Mouse (Mus musculus): ENCODE data around the gene 1700030K09Rik.

Gene 1700030K09Rik

DNA sequence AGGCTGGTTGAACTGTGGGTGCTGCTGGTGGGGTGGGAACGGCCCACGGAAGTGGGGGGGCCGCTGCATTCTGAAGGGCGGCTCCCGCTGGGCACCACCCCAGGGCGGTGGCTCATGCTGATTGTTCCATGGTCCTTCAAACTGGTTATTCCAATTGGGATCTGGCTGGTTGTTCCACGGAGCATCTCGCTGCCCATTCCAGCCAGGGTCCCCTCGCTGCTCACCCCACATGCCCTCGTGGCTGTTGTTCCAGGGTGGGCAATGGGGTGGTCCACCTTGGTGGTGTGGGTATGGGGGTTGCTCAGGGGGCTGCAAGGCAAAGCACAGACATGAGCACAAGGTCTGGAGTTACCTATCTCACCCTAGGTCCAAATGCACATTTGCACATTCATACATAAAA is 20.5 kb downstream of the 1700030K09Rik start:
- DNase-seq = no peak

GRCm38 (mm10) chr8:72469243-72469642 is 25.6 kb downstream of the 1700030K09Rik start:
- no peak for DNase-seq

GRCm38 (mm10) chr8:72469984-72470383 is 26.3 kb downstream of the 1700030K09Rik start:
- no peak for DNase-seq

- no peak for DNase-seq
These were observed 27.0 kb downstream of the 1700030K09Rik start for GRCm38 (mm10) chr8:72470684-72471083.

DNA sequence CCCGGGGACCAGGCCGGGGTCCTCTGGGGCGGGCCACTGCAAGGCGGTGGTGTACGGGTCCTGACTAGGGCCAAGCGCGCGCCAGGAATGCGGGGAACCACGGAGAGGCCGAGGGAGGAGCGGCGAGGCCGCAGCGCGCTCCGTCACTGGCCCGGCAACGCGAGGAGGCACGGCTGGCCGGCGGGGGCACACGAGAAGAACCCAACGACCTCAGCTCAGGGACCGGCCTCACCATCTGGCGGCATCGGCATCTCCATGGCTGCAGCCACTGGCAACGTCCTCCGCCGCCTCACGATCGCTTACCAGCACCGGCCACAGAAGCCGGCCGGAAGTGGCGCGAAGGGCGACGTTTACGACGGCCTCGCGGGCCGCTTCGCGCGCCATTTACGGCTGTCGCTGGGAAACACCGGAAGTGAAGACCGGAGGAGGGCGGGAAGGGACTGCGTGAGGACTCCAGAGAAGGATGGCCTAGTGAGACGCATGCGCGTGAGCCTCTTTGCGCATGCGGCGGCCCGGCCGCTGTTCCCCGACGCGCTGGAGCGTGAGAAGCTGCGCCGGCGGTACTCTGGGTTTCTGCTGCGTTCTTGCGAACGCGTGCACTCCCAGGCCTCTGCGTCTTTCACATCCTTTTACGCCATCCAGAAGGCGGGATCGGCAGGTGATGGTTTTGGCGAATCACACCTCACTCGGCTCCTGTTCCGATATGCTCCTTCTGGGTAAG is 31.3 kb downstream of the 1700030K09Rik start, which contains the start of gene Cherp:
Cherp (minus strand) TSS at position 401 of the 721 bp plus-strand sequence.
- peak; percentile 99 for DNase-seq

- no peak for DNase-seq
These were observed 41.9 kb downstream of the 1700030K09Rik start for GRCm38 (mm10) chr8:72485456-72486199.

DNA sequence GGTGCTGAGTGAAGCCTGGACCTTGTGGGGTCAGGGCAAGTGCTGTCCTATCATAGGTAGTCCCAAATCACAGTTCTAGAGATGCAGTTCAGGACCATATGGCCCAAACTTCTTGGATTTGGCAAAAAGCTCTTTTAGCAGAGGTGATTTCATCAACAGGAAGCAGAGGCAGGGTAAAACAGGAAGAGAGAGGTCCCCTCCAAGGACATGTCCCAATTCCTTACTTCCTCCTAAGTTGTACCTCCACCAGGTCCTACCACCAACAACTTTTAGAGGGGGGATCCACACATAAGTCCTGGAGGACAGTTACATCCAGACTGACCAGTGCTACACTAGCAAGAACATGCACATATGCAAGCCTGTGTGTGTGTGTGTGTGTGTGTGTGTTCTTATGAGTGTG is 43.3 kb downstream of the 1700030K09Rik start:
- no peak for DNase-seq

DNA sequence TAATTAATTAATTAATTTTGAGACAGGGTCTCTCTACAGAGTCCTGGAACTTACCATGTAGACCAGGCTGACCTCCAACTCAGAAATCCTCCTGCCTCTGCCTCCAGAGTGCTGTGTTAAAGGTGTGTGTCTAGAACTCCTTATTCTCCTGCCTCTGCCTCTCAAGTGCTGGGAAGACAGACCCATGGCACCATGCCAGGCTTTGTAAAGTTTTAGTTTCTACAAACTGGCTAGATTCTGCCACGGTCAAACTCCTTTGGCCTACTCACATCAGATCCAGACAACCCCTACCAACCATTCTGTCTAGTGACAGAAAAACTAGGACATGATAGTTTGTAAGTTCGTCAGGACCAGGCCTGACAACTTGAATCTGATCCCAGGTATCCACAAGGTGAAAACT is 47.3 kb downstream of the 1700030K09Rik start:
- no peak for DNase-seq

DNA sequence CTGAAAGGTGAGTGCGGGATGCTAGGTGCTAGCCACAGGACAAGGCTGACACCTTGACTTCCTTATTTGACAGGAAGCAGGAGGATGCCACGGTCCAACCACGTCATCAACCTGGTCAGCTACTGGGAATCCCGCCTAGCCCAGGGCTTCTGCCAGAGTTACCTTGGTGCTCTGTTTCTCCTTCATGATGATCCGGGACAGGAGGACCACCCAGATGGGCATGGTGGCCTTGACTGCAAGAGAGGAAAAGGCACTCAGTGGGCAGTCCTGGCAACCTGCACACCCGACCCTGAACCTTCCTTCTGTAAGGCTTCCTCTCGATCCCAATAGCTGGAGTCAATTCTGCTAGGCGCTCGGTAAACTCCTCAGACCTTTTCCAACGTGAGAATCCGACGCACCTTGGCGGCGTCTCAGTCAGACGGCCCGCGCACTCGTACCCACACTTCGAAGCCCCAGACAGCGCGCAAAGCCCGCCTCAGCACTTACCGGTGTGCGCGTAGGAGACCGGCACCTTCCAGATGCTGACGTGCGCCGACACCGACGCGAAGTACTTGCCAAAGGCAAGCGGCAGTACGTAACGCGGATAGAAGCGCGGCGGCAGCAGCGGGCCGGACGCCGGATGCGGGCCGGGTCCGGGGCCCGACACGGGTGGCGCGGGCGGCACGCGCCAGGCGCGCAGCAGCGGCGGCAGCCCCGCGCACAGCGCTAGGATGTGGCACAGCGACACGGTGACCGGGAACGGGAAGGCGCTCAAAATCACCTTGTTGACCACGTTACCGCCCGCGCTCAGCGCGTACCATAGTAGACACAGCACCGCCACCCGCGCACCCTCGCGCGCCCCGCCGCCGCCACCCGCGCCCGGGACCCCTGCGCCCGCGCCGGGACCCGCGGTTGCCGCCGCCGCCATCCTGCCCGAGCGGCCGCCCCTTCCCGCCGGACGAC is 48.3 kb downstream of the 1700030K09Rik start, which contains the start of gene Slc35e1:
Slc35e1 (minus strand) TSS at position 935 of the 942 bp plus-strand sequence.
- DNase-seq = peak; percentile 52

- DNase-seq = peak; percentile 99
These were observed 49.0 kb downstream of the 1700030K09Rik start for GRCm38 (mm10) chr8:72492622-72493081.

- no peak for DNase-seq
These were observed 49.7 kb downstream of the 1700030K09Rik start for GRCm38 (mm10) chr8:72493381-72493780.

DNA sequence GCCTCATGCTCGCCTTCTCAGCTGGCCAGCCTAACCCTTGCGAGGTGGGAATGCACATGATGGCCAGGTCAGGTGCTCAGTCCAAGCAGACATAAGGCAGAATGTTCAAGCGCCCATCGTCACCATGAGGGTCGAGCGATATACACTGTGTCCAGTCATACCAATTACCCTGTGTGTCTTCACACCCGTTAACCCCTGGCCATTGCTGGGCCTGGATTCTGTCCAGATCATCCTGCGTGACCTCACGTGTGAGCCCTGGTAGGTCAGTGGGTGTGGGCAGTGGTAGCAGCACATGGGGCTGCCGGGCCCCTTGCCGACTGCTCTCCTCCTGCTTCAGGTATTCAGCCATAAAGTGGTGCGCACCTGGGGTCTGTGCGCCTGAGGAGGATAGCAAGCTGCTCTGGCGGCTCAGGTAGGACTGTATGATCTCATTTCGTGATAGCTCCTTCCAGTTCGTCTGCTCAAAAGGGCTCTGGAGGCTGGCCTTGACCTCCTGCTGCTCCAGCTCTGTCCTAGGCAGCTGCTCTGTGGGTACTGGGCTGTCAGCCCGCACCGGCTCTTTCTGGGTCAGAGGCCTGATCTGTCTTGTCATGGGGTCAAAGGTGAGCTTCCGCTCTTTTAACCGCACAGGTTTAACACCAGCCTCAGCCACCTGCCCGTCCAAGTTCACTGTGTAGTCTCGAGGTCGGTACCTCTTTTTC is 51.9 kb downstream of the 1700030K09Rik start:
- DNase-seq = peak; percentile 32

DNA sequence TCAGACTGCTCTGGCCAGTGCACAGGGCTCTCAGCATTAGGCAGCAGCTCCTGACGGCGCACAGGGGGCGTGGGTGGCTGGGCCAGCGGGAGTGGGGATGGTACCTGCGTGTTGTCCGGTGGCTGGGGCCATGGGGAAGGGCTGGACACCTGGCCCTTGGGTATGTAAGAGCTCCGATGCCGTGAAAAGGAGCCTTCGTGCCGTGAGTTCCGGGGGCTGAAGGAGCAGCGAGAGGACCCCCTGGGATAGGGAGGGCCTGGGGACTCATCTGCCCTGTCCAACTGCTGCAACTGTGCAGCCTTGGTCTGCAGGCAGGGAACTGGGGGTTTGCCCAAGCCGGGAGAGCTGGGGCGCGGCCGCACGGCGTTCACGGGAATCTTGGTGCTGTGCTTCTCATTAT is 52.5 kb downstream of the 1700030K09Rik start:
- peak; percentile 6 for DNase-seq

- no peak for DNase-seq
These were observed 54.2 kb downstream of the 1700030K09Rik start for GRCm38 (mm10) chr8:72497911-72498310.

GRCm38 (mm10) chr8:72498527-72498926 is 54.8 kb downstream of the 1700030K09Rik start:
- DNase-seq = no peak

DNA sequence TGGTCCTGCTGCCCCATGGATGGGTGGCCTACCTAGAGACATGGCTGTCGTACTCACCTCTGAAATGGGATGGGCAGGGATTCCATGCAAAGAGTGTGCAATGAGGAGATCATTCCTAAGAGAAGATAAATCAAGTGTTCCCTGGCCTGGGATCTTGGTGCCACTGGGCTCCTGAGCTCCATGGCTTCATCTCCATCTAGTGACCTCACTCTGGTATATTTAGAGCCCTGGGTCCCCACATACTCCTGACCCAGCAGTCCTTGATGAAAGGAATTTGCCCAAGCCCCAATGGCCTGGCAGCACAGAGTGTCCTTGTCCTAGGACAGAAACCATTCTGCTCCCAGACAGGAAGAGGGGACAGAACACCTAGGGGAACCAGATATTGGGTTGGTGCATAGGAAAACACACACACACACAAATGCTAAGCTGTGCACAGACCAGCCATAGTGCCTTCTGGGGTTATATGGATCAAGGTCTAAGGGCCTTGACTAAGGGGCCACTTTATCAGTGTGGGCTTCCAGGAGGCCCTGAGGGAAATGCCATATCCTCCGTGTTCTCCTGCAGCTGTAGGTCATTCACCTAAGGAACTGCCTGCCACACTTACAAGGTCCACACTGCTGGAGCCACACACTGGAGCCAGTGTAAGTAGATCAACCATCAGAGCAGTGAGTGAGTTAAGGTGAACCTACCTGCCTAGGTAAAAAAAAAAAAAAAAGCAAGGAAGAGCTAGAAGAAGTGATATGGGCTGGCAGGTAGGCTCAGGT is 56.0 kb downstream of the 1700030K09Rik start:
- no peak for DNase-seq

GRCm38 (mm10) chr8:72500521-72500931 is 56.8 kb downstream of the 1700030K09Rik start:
- no peak for DNase-seq

DNA sequence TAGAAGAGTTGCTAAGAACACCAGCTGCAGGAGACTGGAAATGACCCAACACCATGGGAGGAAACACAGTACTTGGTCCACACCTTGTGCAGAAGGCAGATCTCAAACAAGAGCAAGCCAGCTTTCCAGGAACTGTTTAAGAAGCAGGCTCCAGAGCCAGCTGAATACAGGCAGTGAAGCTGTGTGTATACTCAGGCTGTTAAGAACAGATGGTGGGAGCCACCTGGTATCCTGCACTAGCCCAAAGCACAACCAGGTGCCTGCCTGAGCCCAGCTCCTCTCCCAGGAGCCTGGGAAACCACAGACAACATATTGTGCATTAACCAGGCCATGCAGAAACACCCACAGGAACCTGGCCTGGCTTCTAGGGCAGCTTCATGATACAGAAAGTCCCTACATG is 60.5 kb downstream of the 1700030K09Rik start:
- DNase-seq = no peak

DNA sequence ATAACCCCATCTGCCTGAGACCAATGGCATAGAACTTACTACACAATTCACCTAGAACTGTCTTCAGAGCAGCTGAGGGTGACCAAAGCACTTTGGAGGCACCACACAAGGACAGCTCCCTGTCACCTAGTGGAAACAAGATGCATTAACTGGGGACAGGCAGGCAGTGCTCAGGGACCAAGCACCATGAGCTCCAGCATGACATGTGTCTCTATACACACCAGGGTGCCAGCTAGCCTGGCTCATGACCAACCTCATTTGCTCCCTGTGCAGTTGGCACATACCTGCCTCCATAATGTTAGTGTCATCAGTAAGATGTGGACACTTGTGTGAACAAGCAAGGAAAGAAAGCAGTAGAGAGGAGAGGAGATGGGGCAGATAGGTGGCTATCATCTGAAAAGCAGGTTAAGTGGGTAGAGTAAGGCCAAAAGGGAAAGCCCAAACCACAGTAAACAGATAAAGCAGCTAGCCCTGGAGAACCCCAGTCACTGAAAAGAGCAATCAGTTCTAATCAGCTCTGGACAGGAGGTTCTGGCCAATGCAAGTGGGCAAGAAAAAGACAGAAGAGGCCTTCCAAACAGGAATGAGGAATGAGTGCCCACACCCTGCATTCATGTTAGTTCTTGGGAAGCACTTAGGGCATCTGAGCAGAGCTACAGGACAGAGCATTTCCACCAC is 61.1 kb downstream of the 1700030K09Rik start:
- no peak for DNase-seq

- no peak for DNase-seq
These were observed 63.8 kb downstream of the 1700030K09Rik start for GRCm38 (mm10) chr8:72507505-72507904.

Data from retina, postnatal 1 day (tissue).